Comparison of ENCODE assay signal across 27 mouse cellular contexts in the genomic region with DNA sequence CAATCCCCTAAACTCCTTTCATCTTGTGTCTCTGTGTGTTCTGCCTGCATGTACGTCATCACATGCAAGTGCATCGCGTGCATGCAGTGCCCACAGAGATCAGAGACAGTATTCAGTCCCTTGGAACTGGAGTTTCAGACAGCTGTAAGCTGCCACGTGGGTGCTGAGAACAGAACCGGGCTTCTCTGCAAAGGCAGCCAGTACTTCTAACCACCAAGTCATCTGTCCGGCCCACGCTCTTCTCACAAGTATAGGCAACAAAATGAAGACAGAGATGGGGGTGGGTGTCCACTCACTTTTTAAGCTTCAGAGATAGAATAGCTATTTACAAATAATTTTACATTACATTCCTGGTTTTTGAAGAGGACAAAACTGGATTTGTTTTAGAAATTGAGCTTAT. TPM values are rescaled to one million over a fixed set of nuclear protein-coding genes. Genes with fewer than 3 reads are reported as not detected.
DNase-seq lines count a peak whose midpoint lies in the region; ATAC-seq lines count a peak whose summit lies in the region.
"Had no signal": no experiment of that assay in that cellular context is flagged by ENCODE, and none has a peak within 500 bp of the region (broad histone marks: within the 10 kb centered on the region; RNA-seq: fewer than 3 reads in every experiment).

No protein-coding gene starts in this region.

- no peaks in the 10 kb centered on the region for H3K9me3 ChIP-seq in midbrain, embryonic 11.5 days (ENCODE audit: control insufficient read depth, low read length)
- no peaks in the 10 kb centered on the region for H3K9me3 ChIP-seq in midbrain, embryonic 15.5 days
- H3K9me3 ChIP-seq in limb, embryonic 10.5 days (replicated peaks) = no peaks in the 10 kb centered on the region
- H3K9me3 ChIP-seq in forebrain, embryonic 13.5 days (replicated peaks) = no peaks in the 10 kb centered on the region
- H3K9me3 ChIP-seq in hindbrain, embryonic 12.5 days (replicated peaks) = no peaks in the 10 kb centered on the region; the same call in 1 of the 2 replicates
- H3K9me3 ChIP-seq: hindbrain, embryonic 15.5 days; kidney, embryonic 15.5 days; lung, embryonic 15.5 days had no signal

- ATAC-seq in frontal cortex, adult (ENCODE audit: low TSS enrichment) = peak; percentile 99
- ATAC-seq in midbrain, embryonic 11.5 days (ENCODE audit: low FRiP score) = no peak
- ATAC-seq in midbrain, embryonic 15.5 days (replicated peaks) = no peak
- ATAC-seq in forebrain, embryonic 13.5 days = no peak
- ATAC-seq in hindbrain, embryonic 12.5 days (ENCODE audit: low FRiP score) = no peak
- ATAC-seq: activated CD4-positive, CD25-positive, alpha-beta regulatory T cell, adult 4 months; forebrain, embryonic 16.5 days; intestine, postnatal 0 days; Patski had no signal

- WGBS in midbrain, embryonic 11.5 days = 85% methylated on average over 7 of the region's 7 CpGs
- WGBS in midbrain, embryonic 15.5 days = 86% methylated on average over 7 of the region's 7 CpGs
- 91% methylated on average over 7 of the region's 7 CpGs for WGBS in limb, embryonic 10.5 days
- 83% methylated on average over 7 of the region's 7 CpGs for WGBS in forebrain, embryonic 13.5 days
- WGBS in hindbrain, embryonic 12.5 days = 88% methylated on average over 7 of the region's 7 CpGs

- no peak overlapping the region for H3K27ac ChIP-seq in midbrain, embryonic 11.5 days (ENCODE audit: low read depth, low read length)
- no peak overlapping the region for H3K27ac ChIP-seq in midbrain, embryonic 15.5 days
- H3K27ac ChIP-seq in limb, embryonic 10.5 days = no peak overlapping the region
- H3K27ac ChIP-seq in forebrain, embryonic 13.5 days = no peak overlapping the region
- H3K27ac ChIP-seq in hindbrain, embryonic 12.5 days = no peak overlapping the region
- H3K27ac ChIP-seq: heart, embryonic 13.5 days; hindbrain, embryonic 15.5 days; kidney, embryonic 15.5 days; liver, embryonic 14.5 days; lung, embryonic 15.5 days; macrophage; midbrain, embryonic 10.5 days had no signal

- H3K36me3 ChIP-seq in midbrain, embryonic 11.5 days (ENCODE audit: control insufficient read depth, insufficient read depth, low read length) = peaks cover 10% of the 10 kb centered on the region
- H3K36me3 ChIP-seq in midbrain, embryonic 15.5 days (replicated peaks) = peaks cover 7% of the 10 kb centered on the region
- peaks cover 39% of the 10 kb centered on the region for H3K36me3 ChIP-seq in limb, embryonic 10.5 days
- H3K36me3 ChIP-seq in forebrain, embryonic 13.5 days (ENCODE audit: poor library complexity, severe bottlenecking) = peaks cover 30% of the 10 kb centered on the region
- H3K36me3 ChIP-seq in hindbrain, embryonic 12.5 days = peaks cover 31% of the 10 kb centered on the region

- no peaks in the 10 kb centered on the region for H3K27me3 ChIP-seq in midbrain, embryonic 11.5 days (ENCODE audit: control insufficient read depth, insufficient read depth, low read length)
- H3K27me3 ChIP-seq in midbrain, embryonic 15.5 days (replicated peaks) = no peaks in the 10 kb centered on the region
- no peaks in the 10 kb centered on the region for H3K27me3 ChIP-seq in limb, embryonic 10.5 days (ENCODE audit: low read depth, poor library complexity, severe bottlenecking)
- H3K27me3 ChIP-seq in forebrain, embryonic 13.5 days = no peaks in the 10 kb centered on the region
- no peaks in the 10 kb centered on the region for H3K27me3 ChIP-seq in hindbrain, embryonic 12.5 days
- H3K27me3 ChIP-seq: heart, embryonic 13.5 days; hindbrain, embryonic 15.5 days; kidney, embryonic 15.5 days; lung, embryonic 15.5 days; Patski had no signal

- no peak for DNase-seq in frontal cortex, postnatal 10 days (ENCODE audit: low spot score in 2 of 2)
- DNase-seq in midbrain, embryonic 11.5 days (ENCODE audit: low spot score, missing footprints) = peak; percentile 4
- peak; percentile 9 to 22 for DNase-seq in left cerebral cortex, postnatal 14 days (ENCODE audit: low spot score in 2 of 2)
- no peak for DNase-seq in limb, embryonic 10.5 days (ENCODE audit: low spot score)
- DNase-seq: adrenal gland, postnatal 10 days; cerebellum, postnatal 25 days; embryo, embryonic 11 days; gastrocnemius, postnatal 14 days; heart, adult 18-20 months; heart, postnatal 36 days; kidney, postnatal 4 days; retina, postnatal 1 day had no signal

- no peak overlapping the region for H3K4me2 ChIP-seq in midbrain, embryonic 11.5 days
- no peak overlapping the region for H3K4me2 ChIP-seq in midbrain, embryonic 15.5 days
- no peak overlapping the region for H3K4me2 ChIP-seq in forebrain, embryonic 13.5 days
- no peak overlapping the region for H3K4me2 ChIP-seq in hindbrain, embryonic 12.5 days (replicated peaks)
- H3K4me2 ChIP-seq: heart, embryonic 13.5 days; hindbrain, embryonic 15.5 days; kidney, embryonic 15.5 days; lung, embryonic 15.5 days had no signal

- H3K9ac ChIP-seq in midbrain, embryonic 11.5 days (ENCODE audit: low read length) = no peak overlapping the region
- no peak overlapping the region for H3K9ac ChIP-seq in midbrain, embryonic 15.5 days
- H3K9ac ChIP-seq in forebrain, embryonic 13.5 days = no peak overlapping the region
- H3K9ac ChIP-seq in hindbrain, embryonic 12.5 days = no peak overlapping the region
- H3K9ac ChIP-seq: heart, embryonic 13.5 days; hindbrain, embryonic 15.5 days; kidney, embryonic 15.5 days; liver, embryonic 14.5 days; lung, embryonic 15.5 days had no signal

- no peak overlapping the region for H3K4me3 ChIP-seq in midbrain, embryonic 11.5 days (ENCODE audit: low read depth, low read length)
- H3K4me3 ChIP-seq in midbrain, embryonic 15.5 days = no peak overlapping the region
- H3K4me3 ChIP-seq in limb, embryonic 10.5 days = no peak overlapping the region
- no peak overlapping the region for H3K4me3 ChIP-seq in forebrain, embryonic 13.5 days
- no peak overlapping the region for H3K4me3 ChIP-seq in hindbrain, embryonic 12.5 days
- H3K4me3 ChIP-seq: heart, embryonic 13.5 days; hindbrain, embryonic 15.5 days; kidney, embryonic 15.5 days; lung, embryonic 15.5 days; midbrain, embryonic 10.5 days had no signal

- no peaks in the 10 kb centered on the region for H3K4me1 ChIP-seq in midbrain, embryonic 11.5 days (ENCODE audit: control insufficient read depth, insufficient read depth, low read length)
- H3K4me1 ChIP-seq in midbrain, embryonic 15.5 days = no peaks in the 10 kb centered on the region
- H3K4me1 ChIP-seq in limb, embryonic 10.5 days = no peaks in the 10 kb centered on the region
- H3K4me1 ChIP-seq in forebrain, embryonic 13.5 days = no peaks in the 10 kb centered on the region
- no peaks in the 10 kb centered on the region for H3K4me1 ChIP-seq in hindbrain, embryonic 12.5 days
- H3K4me1 ChIP-seq: heart, embryonic 13.5 days; hindbrain, embryonic 15.5 days; kidney, embryonic 15.5 days; lung, embryonic 15.5 days; midbrain, embryonic 10.5 days had no signal

- intact Hi-C loops in left cerebral cortex, postnatal 14 days (cut with DNase I) = no loop called here

RNA-seq across cellular contexts. Expression of a gene that starts 50.2 kb away (rescaled TPM):
- 20.4 and 22.7 TPM in 2 replicates for polyA plus RNA-seq in midbrain, embryonic 11.5 days (2014; fragmentation: Nextera tagmentation; extraction: Ambion mirVana)
- polyA plus RNA-seq in midbrain, embryonic 15.5 days (2015; fragmentation: Nextera tagmentation; extraction: Ambion mirVana) = 23.7 and 26.3 TPM in 2 replicates
- total RNA-seq in left cerebral cortex, postnatal 14 days (2021) = 100 to 1,000 TPM in 1 of 2 experiments, 10 to 100 TPM in 1; 94.5 to 101 TPM
- polyA plus RNA-seq in limb, embryonic 10.5 days (2016; fragmentation: Nextera tagmentation; extraction: Ambion mirVana) = 16.0 and 19.9 TPM in 2 replicates
- 18.4 and 20.2 TPM in 2 replicates for polyA plus RNA-seq in forebrain, embryonic 13.5 days (2015; fragmentation: Nextera tagmentation; extraction: Ambion mirVana)
- polyA plus RNA-seq in hindbrain, embryonic 12.5 days (2016; fragmentation: Nextera tagmentation; extraction: Ambion mirVana) = 25.7 and 29.2 TPM in 2 replicates

Comparison
In these comparisons a context has a peak if more than half of its experiments do, and no peak if none do; other contexts are left out.
1. DNase-seq: peak in midbrain, embryonic 11.5 days (single experiment) and left cerebral cortex, postnatal 14 days (2 of 2); none in frontal cortex, postnatal 10 days (0 of 2) and limb, embryonic 10.5 days (single experiment).